Mouse (Mus musculus): ENCODE data around the gene Ap1g1. TPM values are rescaled to one million over a fixed set of nuclear protein-coding genes. Genes with fewer than 3 reads are reported as not detected.

Ap1g1 gene
- polyA plus RNA-seq, 1 experiment from 2014 or later: 50.4 TPM

- 80% methylated on average over 4 of the region's 4 CpGs for WGBS
- peaks cover 18% of the 10 kb centered on the region for H3K4me1 ChIP-seq
- no peaks in the 10 kb centered on the region for H3K9me3 ChIP-seq (replicated peaks)
These were observed 20.9 kb downstream of the Ap1g1 start for GRCm38 (mm10) chr8:109799245-109799644.

GRCm38 (mm10) chr8:109800325-109800724 lies 22.0 kb downstream of the Ap1g1 start:
- H3K4me1 ChIP-seq: peaks cover 18% of the 10 kb centered on the region
- peaks cover 25% of the 10 kb centered on the region for H3K36me3 ChIP-seq
- WGBS: 96% methylated on average over 2 of the region's 2 CpGs
- no peaks in the 10 kb centered on the region for H3K9me3 ChIP-seq (replicated peaks)
- H3K27me3 ChIP-seq (ENCODE audit: low read depth, poor library complexity, severe bottlenecking): no peaks in the 10 kb centered on the region
- DNase-seq (ENCODE audit: low spot score): no peak
- H3K4me3 ChIP-seq: no peak overlapping the region
- H3K27ac ChIP-seq: no peak overlapping the region

More at GRCm38 (mm10) chr8:109799245-109799644, 20.9 kb downstream of the Ap1g1 start:
- Histone ChIP-seq H3K27me3 (ENCODE audit: low read depth, poor library complexity, severe bottlenecking) (no peaks in the 10 kb centered on the region), H3K27ac (no peak overlapping the region), H3K36me3 (peaks cover 17% of the 10 kb centered on the region), H3K4me3 (no peak overlapping the region)
- DNase-seq (ENCODE audit: low spot score): no peak

GRCm38 (mm10) chr8:109803211-109803610 lies 24.9 kb downstream of the Ap1g1 start:
- whole genome bisulfite sequencing: 93% methylated on average over 3 of the region's 3 CpGs
- Histone ChIP-seq H3K9me3 (replicated peaks) (no peaks in the 10 kb centered on the region), H3K4me3 (no peak overlapping the region), H3K36me3 (peaks cover 30% of the 10 kb centered on the region), H3K27ac (no peak overlapping the region), H3K4me1 (peaks cover 16% of the 10 kb centered on the region), H3K27me3 (ENCODE audit: low read depth, poor library complexity, severe bottlenecking) (no peaks in the 10 kb centered on the region)
- DNase-seq (ENCODE audit: low spot score): no peak

GRCm38 (mm10) chr8:109803801-109804200 lies 25.4 kb downstream of the Ap1g1 start:
- DNase-seq (ENCODE audit: low spot score): no peak
- 98% methylated on average over 3 of the region's 3 CpGs for WGBS
- no peaks in the 10 kb centered on the region for H3K27me3 ChIP-seq (ENCODE audit: low read depth, poor library complexity, severe bottlenecking)
- H3K27ac ChIP-seq: no peak overlapping the region
- peaks cover 10% of the 10 kb centered on the region for H3K4me1 ChIP-seq
- H3K36me3 ChIP-seq: peaks cover 30% of the 10 kb centered on the region
- H3K9me3 ChIP-seq (replicated peaks): no peaks in the 10 kb centered on the region
- H3K4me3 ChIP-seq: no peak overlapping the region

- H3K4me3 ChIP-seq: no peak overlapping the region
- H3K27ac ChIP-seq: no peak overlapping the region
- H3K4me1 ChIP-seq: no peaks in the 10 kb centered on the region
- no peak for DNase-seq (ENCODE audit: low spot score)
- H3K27me3 ChIP-seq (ENCODE audit: low read depth, poor library complexity, severe bottlenecking): no peaks in the 10 kb centered on the region
- H3K36me3 ChIP-seq: peaks cover 30% of the 10 kb centered on the region
- WGBS: 90% methylated on average over 3 of the region's 3 CpGs
- no peaks in the 10 kb centered on the region for H3K9me3 ChIP-seq (replicated peaks)
These were observed 28.2 kb downstream of the Ap1g1 start for GRCm38 (mm10) chr8:109806522-109806921.

- Histone ChIP-seq H3K9me3 (replicated peaks) (no peaks in the 10 kb centered on the region), H3K27ac (no peak overlapping the region), H3K4me3 (no peak overlapping the region), H3K4me1 (no peaks in the 10 kb centered on the region), H3K27me3 (ENCODE audit: low read depth, poor library complexity, severe bottlenecking) (no peaks in the 10 kb centered on the region), H3K36me3 (peaks cover 30% of the 10 kb centered on the region)
- DNase-seq (ENCODE audit: low spot score): no peak
- WGBS: 63% methylated on average over 7 of the region's 7 CpGs
These were observed 29.2 kb downstream of the Ap1g1 start for GRCm38 (mm10) chr8:109807401-109808119.

- no peak for DNase-seq (ENCODE audit: low spot score)
- H3K4me3 ChIP-seq: no peak overlapping the region
- H3K27ac ChIP-seq: no peak overlapping the region
- no peaks in the 10 kb centered on the region for H3K9me3 ChIP-seq (replicated peaks)
- no peaks in the 10 kb centered on the region for H3K4me1 ChIP-seq
- peaks cover 25% of the 10 kb centered on the region for H3K36me3 ChIP-seq
- H3K27me3 ChIP-seq (ENCODE audit: low read depth, poor library complexity, severe bottlenecking): no peaks in the 10 kb centered on the region
These were observed 29.7 kb downstream of the Ap1g1 start for GRCm38 (mm10) chr8:109808120-109808447.

- Histone ChIP-seq H3K4me3 (no peak overlapping the region), H3K27me3 (ENCODE audit: low read depth, poor library complexity, severe bottlenecking) (no peaks in the 10 kb centered on the region), H3K36me3 (peaks cover 15% of the 10 kb centered on the region), H3K4me1 (no peaks in the 10 kb centered on the region), H3K27ac (no peak overlapping the region), H3K9me3 (replicated peaks) (no peaks in the 10 kb centered on the region)
- 87% methylated on average over 3 of the region's 3 CpGs for WGBS
- DNase-seq (ENCODE audit: low spot score): no peak
These were observed 32.1 kb downstream of the Ap1g1 start for GRCm38 (mm10) chr8:109810434-109810833.

GRCm38 (mm10) chr8:109815268-109815667 lies 36.9 kb downstream of the Ap1g1 start:
- no peak overlapping the region for H3K27ac ChIP-seq
- DNase-seq (ENCODE audit: low spot score): no peak
- no peaks in the 10 kb centered on the region for H3K4me1 ChIP-seq
- H3K36me3 ChIP-seq: peaks cover 19% of the 10 kb centered on the region
- H3K9me3 ChIP-seq (replicated peaks): no peaks in the 10 kb centered on the region
- 90% methylated on average over 2 of the region's 2 CpGs for WGBS
- no peaks in the 10 kb centered on the region for H3K27me3 ChIP-seq (ENCODE audit: low read depth, poor library complexity, severe bottlenecking)
- no peak overlapping the region for H3K4me3 ChIP-seq

- no peaks in the 10 kb centered on the region for H3K9me3 ChIP-seq (replicated peaks)
These were observed 39.6 kb downstream of the Ap1g1 start for GRCm38 (mm10) chr8:109817933-109818332.

GRCm38 (mm10) chr8:109823561-109823960 lies 45.2 kb downstream of the Ap1g1 start:
- H3K27me3 ChIP-seq (ENCODE audit: low read depth, poor library complexity, severe bottlenecking): no peaks in the 10 kb centered on the region
- no peaks in the 10 kb centered on the region for H3K9me3 ChIP-seq (replicated peaks)
- no peak for DNase-seq (ENCODE audit: low spot score)
- WGBS: 90% methylated on average over 2 of the region's 2 CpGs
- no peak overlapping the region for H3K4me3 ChIP-seq
- no peaks in the 10 kb centered on the region for H3K4me1 ChIP-seq
- H3K36me3 ChIP-seq: peaks cover 38% of the 10 kb centered on the region
- H3K27ac ChIP-seq: no peak overlapping the region

More at GRCm38 (mm10) chr8:109817933-109818332, 39.6 kb downstream of the Ap1g1 start:
- no peak for DNase-seq (ENCODE audit: low spot score)
- no peak overlapping the region for H3K27ac ChIP-seq
- H3K27me3 ChIP-seq (ENCODE audit: low read depth, poor library complexity, severe bottlenecking): no peaks in the 10 kb centered on the region
- WGBS: 77% methylated on average over 1 of the region's 1 CpGs
- H3K4me3 ChIP-seq: no peak overlapping the region
- H3K4me1 ChIP-seq: no peaks in the 10 kb centered on the region
- peaks cover 25% of the 10 kb centered on the region for H3K36me3 ChIP-seq

GRCm38 (mm10) chr8:109839822-109840221 lies 61.5 kb downstream of the Ap1g1 start:
- Histone ChIP-seq H3K4me1 (no peaks in the 10 kb centered on the region), H3K27ac (no peak overlapping the region), H3K9me3 (replicated peaks) (no peaks in the 10 kb centered on the region), H3K36me3 (peaks cover 87% of the 10 kb centered on the region), H3K27me3 (ENCODE audit: low read depth, poor library complexity, severe bottlenecking) (no peaks in the 10 kb centered on the region), H3K4me3 (no peak overlapping the region)
- WGBS: 97% methylated on average over 2 of the region's 2 CpGs
- no peak for DNase-seq (ENCODE audit: low spot score)

- Histone ChIP-seq H3K4me1 (no peaks in the 10 kb centered on the region), H3K4me3 (no peak overlapping the region), H3K27me3 (ENCODE audit: low read depth, poor library complexity, severe bottlenecking) (no peaks in the 10 kb centered on the region), H3K9me3 (replicated peaks) (no peaks in the 10 kb centered on the region), H3K36me3 (peaks cover 88% of the 10 kb centered on the region), H3K27ac (no peak overlapping the region)
- 91% methylated on average over 1 of the region's 1 CpGs for WGBS
- DNase-seq (ENCODE audit: low spot score): no peak
These were observed 64.1 kb downstream of the Ap1g1 start for GRCm38 (mm10) chr8:109842468-109842867.

GRCm38 (mm10) chr8:109847866-109848265 lies 69.5 kb downstream of the Ap1g1 start:
- H3K4me3 ChIP-seq: no peak overlapping the region
- H3K36me3 ChIP-seq: peaks cover 88% of the 10 kb centered on the region
- H3K4me1 ChIP-seq: no peaks in the 10 kb centered on the region
- H3K27me3 ChIP-seq (ENCODE audit: low read depth, poor library complexity, severe bottlenecking): no peaks in the 10 kb centered on the region
- H3K9me3 ChIP-seq (replicated peaks): no peaks in the 10 kb centered on the region
- no peak for DNase-seq (ENCODE audit: low spot score)
- H3K27ac ChIP-seq: no peak overlapping the region
- WGBS: 88% methylated on average over 2 of the region's 2 CpGs

Data from limb, embryonic 10.5 days (tissue).